Mouse (Mus musculus) limb, embryonic 11.5 days (tissue): ENCODE data around the gene Gpc2. TPM values are rescaled to one million over a fixed set of nuclear protein-coding genes. Genes with fewer than 3 reads are reported as not detected.

Experiments
- ATAC-seq: fragments of 200-750 bp; cut with Nextera tagmentation; 2 replicates; pipeline ENCODE4 v1.8.0; 2017; ENCODE audit warnings: low read depth; ENCODE audit not compliant: insufficient number of reproducible peaks, low FRiP score, low TSS enrichment
- DNase-seq: peaks from one replicate; pipeline ENCODE4 v3.0.0-alpha.2; 2015; ENCODE audit warnings: low spot score
- H3K27ac ChIP-seq: fragments of 300-500 bp; sonication (generic); replicated peaks from 2 replicates; pipeline ENCODE4 v1.5.1; 2014; ENCODE audit warnings: low read depth, mild to moderate bottlenecking, low read length
- H3K27me3 ChIP-seq: fragments of 300-500 bp; sonication (generic); 2 replicates; pipeline ENCODE4 v1.6.1; 2014; ENCODE audit warnings: mild to moderate bottlenecking, low read length, mixed read lengths; ENCODE audit not compliant: control insufficient read depth, insufficient read depth
- H3K36me3 ChIP-seq: fragments of 300-500 bp; sonication (generic); 2 replicates; pipeline ENCODE4 v1.6.1; 2014; ENCODE audit warnings: mild to moderate bottlenecking, low read length, moderate library complexity, mixed read lengths; ENCODE audit not compliant: control insufficient read depth, insufficient read depth
- H3K4me1 ChIP-seq: fragments of 300-500 bp; sonication (generic); 2 replicates; pipeline ENCODE4 v1.6.1; 2014; ENCODE audit warnings: low read length, mixed read lengths; ENCODE audit not compliant: control insufficient read depth, insufficient read depth
- H3K4me2 ChIP-seq: fragments of 300-500 bp; sonication (generic); 2 replicates; pipeline ENCODE4 v1.6.1; 2014; ENCODE audit warnings: low read depth, mild to moderate bottlenecking, moderate library complexity; ENCODE audit not compliant: severe bottlenecking
- H3K4me3 ChIP-seq: fragments of 300-500 bp; sonication (generic); 2 replicates; pipeline ENCODE4 v1.5.1; 2014; ENCODE audit warnings: low read depth, low read length
- H3K9ac ChIP-seq: fragments of 300-500 bp; sonication (generic); 2 replicates; pipeline ENCODE4 v1.6.1; 2014; ENCODE audit warnings: mild to moderate bottlenecking, low read length
- H3K9me3 ChIP-seq: fragments of 300-500 bp; sonication (generic); 2 replicates; pipeline ENCODE4 v1.6.1; 2016; ENCODE audit warnings: low read length; ENCODE audit not compliant: control insufficient read depth
- WGBS: fragments of 180-500 bp; shearing (Covaris S2); extraction: QIAGEN DNeasy Blood & Tissue Kit; methylation state at CpG from one replicate; pipeline ENCODE4 v1.1.7; 2014; 5-methylcytosine and 5-hydroxymethylcytosine counted together
- polyA plus RNA-seq: library from polyadenylated mRNA; unstranded; fragments of >200 nt; fragmentation: Nextera tagmentation; extraction: Ambion mirVana; gene quantifications from 2 replicates; pipeline ENCODE4 v1.2.1, GENCODE M21; 2014

Gene Gpc2
- polyA plus RNA-seq: 14.0 and 15.8 TPM in 2 replicates

- peak within 1 kb of the TSS; percentile 42; the same call in 1 of the 2 replicates for H3K27ac ChIP-seq
- ATAC-seq: peak; percentile 99
- WGBS: under 1% methylated on average over 56 of the region's 56 CpGs
These were observed at the start of gene Gpc2, which contains the start of the genes Gm43720 and Stag3 for GRCm38 (mm10) chr5:138279585-138280424. Gene Gpc2 (minus strand): TSS chr5:138280005. Gene Gm43720 (minus strand): TSS chr5:138279958. Gene Stag3 (plus strand): TSS chr5:138280240.

GRCm38 (mm10) chr5:138312795-138313194 lies 33.0 kb upstream of the Gpc2 start:
- DNase-seq (no peak), ATAC-seq (no peak)
- Histone ChIP-seq H3K4me3 (no peak overlapping the region), H3K27ac (no peak overlapping the region), H3K9me3 (no peaks in the 10 kb centered on the region), H3K4me2 (no peak overlapping the region), H3K9ac (no peak overlapping the region), H3K27me3 (no peaks in the 10 kb centered on the region), H3K36me3 (no peaks in the 10 kb centered on the region), H3K4me1 (no peaks in the 10 kb centered on the region)
- WGBS: 89% methylated on average over 3 of the region's 3 CpGs

More at GRCm38 (mm10) chr5:138279585-138280424, at the start of gene Gpc2, which contains the start of the genes Gm43720 and Stag3:
- H3K36me3 ChIP-seq: peaks cover 4% of the 10 kb centered on the region; the same call in 1 of the 2 replicates
- DNase-seq: peak; percentile 99
- no peaks in the 10 kb centered on the region for H3K27me3 ChIP-seq
- H3K9me3 ChIP-seq: no peaks in the 10 kb centered on the region
- H3K4me1 ChIP-seq: peaks cover 31% of the 10 kb centered on the region
- H3K9ac ChIP-seq: peak within 1 kb of the TSS; percentile 93
- peak within 1 kb of the TSS; percentile 64 for H3K4me2 ChIP-seq
- H3K4me3 ChIP-seq: peak within 1 kb of the TSS; percentile 82

DNA sequence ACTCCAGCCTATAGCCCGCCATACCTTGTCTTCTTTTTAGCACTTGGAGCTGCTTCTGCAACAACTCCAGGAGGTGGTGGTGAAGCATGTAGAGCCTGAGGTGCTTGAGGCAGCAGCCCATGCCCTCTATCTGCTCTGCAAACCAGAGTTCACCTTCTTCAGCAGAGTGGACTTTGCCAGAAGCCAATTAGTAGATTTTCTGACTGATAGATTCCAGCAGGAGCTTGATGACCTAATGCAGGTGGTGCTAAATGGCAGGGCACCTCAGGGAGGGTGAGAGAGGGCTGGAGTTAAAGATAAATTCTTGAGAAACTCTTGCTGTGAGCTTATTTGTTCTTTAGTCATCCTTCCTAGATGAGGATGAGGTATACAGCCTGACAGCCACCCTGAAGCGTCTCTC lies 19.8 kb upstream of the Gpc2 start:
- no peaks in the 10 kb centered on the region for H3K9me3 ChIP-seq
- H3K4me2 ChIP-seq: no peak overlapping the region
- no peak overlapping the region for H3K4me3 ChIP-seq
- no peaks in the 10 kb centered on the region for H3K4me1 ChIP-seq
- no peaks in the 10 kb centered on the region for H3K27me3 ChIP-seq
- ATAC-seq: no peak
- no peaks in the 10 kb centered on the region for H3K36me3 ChIP-seq
- no peak for DNase-seq
- H3K27ac ChIP-seq: no peak overlapping the region
- no peak overlapping the region for H3K9ac ChIP-seq
- WGBS: 73% methylated on average over 2 of the region's 2 CpGs

GRCm38 (mm10) chr5:138294158-138294557 lies 14.4 kb upstream of the Gpc2 start:
- no peaks in the 10 kb centered on the region for H3K36me3 ChIP-seq
- no peak for ATAC-seq
- H3K4me3 ChIP-seq: no peak overlapping the region
- H3K9me3 ChIP-seq: no peaks in the 10 kb centered on the region
- no peaks in the 10 kb centered on the region for H3K27me3 ChIP-seq
- no peak overlapping the region for H3K9ac ChIP-seq
- no peak overlapping the region for H3K27ac ChIP-seq
- DNase-seq: no peak
- no peaks in the 10 kb centered on the region for H3K4me1 ChIP-seq
- no peak overlapping the region for H3K4me2 ChIP-seq

- Histone ChIP-seq H3K27ac (no peak overlapping the region), H3K27me3 (no peaks in the 10 kb centered on the region), H3K4me1 (no peaks in the 10 kb centered on the region), H3K4me2 (no peak overlapping the region), H3K36me3 (no peaks in the 10 kb centered on the region), H3K9ac (no peak overlapping the region), H3K9me3 (no peaks in the 10 kb centered on the region), H3K4me3 (no peak overlapping the region)
- ATAC-seq (no peak), DNase-seq (no peak)
- WGBS: 90% methylated on average over 1 of the region's 1 CpGs
These were observed 11.8 kb upstream of the Gpc2 start for GRCm38 (mm10) chr5:138291638-138292037.

DNA sequence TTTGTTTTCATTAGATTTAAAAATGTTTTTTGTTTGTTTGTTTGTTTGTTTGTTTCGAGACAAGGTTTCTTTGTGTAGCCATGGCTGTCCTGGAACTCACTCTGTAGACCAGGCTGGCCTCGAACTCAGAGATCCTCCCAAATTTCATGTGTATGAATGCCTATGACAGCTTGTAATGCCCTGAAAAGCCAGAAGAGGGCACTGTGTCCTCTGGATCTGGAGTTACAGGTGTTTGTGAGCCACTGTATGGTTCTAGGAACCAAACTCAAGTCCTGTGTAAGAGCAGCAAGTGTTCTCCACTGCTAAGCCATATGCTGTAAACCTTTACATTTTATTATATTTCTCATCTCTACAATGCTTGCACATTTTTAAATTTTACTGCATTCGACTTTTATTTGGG lies 8.1 kb upstream of the Gpc2 start:
- H3K4me2 ChIP-seq: no peak overlapping the region
- ATAC-seq (no peak), DNase-seq (no peak)
- no peak overlapping the region for H3K9ac ChIP-seq
- WGBS: 76% methylated on average over 3 of the region's 3 CpGs
- H3K27ac ChIP-seq: no peak overlapping the region
- H3K27me3 ChIP-seq: no peaks in the 10 kb centered on the region
- H3K36me3 ChIP-seq: no peaks in the 10 kb centered on the region
- no peak overlapping the region for H3K4me3 ChIP-seq
- no peaks in the 10 kb centered on the region for H3K4me1 ChIP-seq
- H3K9me3 ChIP-seq: no peaks in the 10 kb centered on the region

GRCm38 (mm10) chr5:138283540-138283939 lies 3.7 kb upstream of the Gpc2 start:
- no peak for ATAC-seq
- Histone ChIP-seq H3K9me3 (no peaks in the 10 kb centered on the region), H3K9ac (no peak overlapping the region), H3K4me1 (peaks cover 6% of the 10 kb centered on the region), H3K36me3 (no peaks in the 10 kb centered on the region), H3K27ac (no peak overlapping the region), H3K4me2 (no peak overlapping the region), H3K27me3 (no peaks in the 10 kb centered on the region), H3K4me3 (no peak overlapping the region)
- DNase-seq: no peak
- 49% methylated on average over 1 of the region's 1 CpGs for WGBS

- DNase-seq: no peak
- Histone ChIP-seq H3K9ac (no peak overlapping the region), H3K4me3 (no peak overlapping the region), H3K27ac (no peak overlapping the region), H3K9me3 (no peaks in the 10 kb centered on the region), H3K4me2 (no peak overlapping the region), H3K36me3 (peaks cover 2% of the 10 kb centered on the region; the same call in 1 of the 2 replicates), H3K27me3 (no peaks in the 10 kb centered on the region), H3K4me1 (peaks cover 12% of the 10 kb centered on the region)
- ATAC-seq: no peak
- 84% methylated on average over 2 of the region's 2 CpGs for WGBS
These were observed 2.0 kb upstream of the Gpc2 start for GRCm38 (mm10) chr5:138281798-138282197.
